Mouse (Mus musculus) forebrain, postnatal 0 days (tissue): ENCODE results near the gene Wdr83. TPM values are rescaled to one million over a fixed set of nuclear protein-coding genes. Genes with fewer than 3 reads are reported as not detected.

Experiments
- ATAC-seq: fragments of 200-750 bp; cut with Nextera tagmentation; 2 replicates; pipeline ENCODE4 v1.8.0; 2017; ENCODE audit warnings: mild to moderate bottlenecking, moderate library complexity
- DNase-seq: peaks from one replicate; pipeline ENCODE4 v3.0.0-alpha.2; 2015
- H3K27ac ChIP-seq: fragments of 300-500 bp; sonication (generic); 2 replicates; pipeline ENCODE4 v1.5.1; 2014; ENCODE audit warnings: low read depth, mild to moderate bottlenecking, antibody characterized with exemption, low read length, moderate library complexity, mixed read lengths
- H3K27me3 ChIP-seq: fragments of 300-500 bp; sonication (generic); 2 replicates; pipeline ENCODE4 v1.6.1; 2014; ENCODE audit warnings: mild to moderate bottlenecking, low read length, mixed read lengths; ENCODE audit not compliant: insufficient read depth
- H3K36me3 ChIP-seq: fragments of 300-500 bp; sonication (generic); 2 replicates; pipeline ENCODE4 v1.6.1; 2014; ENCODE audit warnings: mild to moderate bottlenecking, moderate library complexity; ENCODE audit not compliant: insufficient read depth
- H3K4me1 ChIP-seq: fragments of 300-500 bp; sonication (generic); 2 replicates; pipeline ENCODE4 v1.6.1; 2014; ENCODE audit warnings: antibody characterized with exemption; ENCODE audit not compliant: insufficient read depth
- H3K4me2 ChIP-seq: fragments of 300-500 bp; sonication (generic); 2 replicates; pipeline ENCODE4 v1.6.1; 2014; ENCODE audit warnings: low read depth, mild to moderate bottlenecking, moderate library complexity
- H3K4me3 ChIP-seq: fragments of 300-500 bp; sonication (generic); 2 replicates; pipeline ENCODE4 v1.5.1; 2014; ENCODE audit warnings: low read depth, low read length, mixed read lengths
- H3K9ac ChIP-seq: fragments of 300-500 bp; sonication (generic); 2 replicates; pipeline ENCODE4 v1.6.1; 2014; ENCODE audit warnings: mild to moderate bottlenecking
- H3K9me3 ChIP-seq: fragments of 300-500 bp; sonication (generic); 2 replicates; pipeline ENCODE4 v1.6.1; 2016; ENCODE audit warnings: low read length
- CTCF ChIP-seq: sonication (generic); IDR thresholded peaks from 2 replicates; pipeline ENCODE4 v1.5.1; 2016; ENCODE audit warnings: antibody characterized with exemption, control low read depth, low read depth
- WGBS: fragments of 180-500 bp; shearing (Covaris S2); extraction: QIAGEN DNeasy Blood & Tissue Kit; methylation state at CpG from one replicate; pipeline ENCODE4 v1.1.7; 2014; 5-methylcytosine and 5-hydroxymethylcytosine counted together
- polyA plus RNA-seq: library from polyadenylated mRNA; unstranded; fragments of >200 nt; fragmentation: Nextera tagmentation; extraction: Ambion mirVana; gene quantifications from 2 replicates; pipeline ENCODE4 v1.2.1, GENCODE M21; 2015
- total RNA-seq: library from RNA; depleted of rRNA; stranded (reverse); fragments of >200 nt; gene quantifications from 2 replicates; pipeline ENCODE4 v1.2.3, GENCODE M21; 2014

Wdr83 gene
- total and polyA plus RNA-seq, 2 experiments from 2014 or later = 22.1 to 37.2 TPM

DNA sequence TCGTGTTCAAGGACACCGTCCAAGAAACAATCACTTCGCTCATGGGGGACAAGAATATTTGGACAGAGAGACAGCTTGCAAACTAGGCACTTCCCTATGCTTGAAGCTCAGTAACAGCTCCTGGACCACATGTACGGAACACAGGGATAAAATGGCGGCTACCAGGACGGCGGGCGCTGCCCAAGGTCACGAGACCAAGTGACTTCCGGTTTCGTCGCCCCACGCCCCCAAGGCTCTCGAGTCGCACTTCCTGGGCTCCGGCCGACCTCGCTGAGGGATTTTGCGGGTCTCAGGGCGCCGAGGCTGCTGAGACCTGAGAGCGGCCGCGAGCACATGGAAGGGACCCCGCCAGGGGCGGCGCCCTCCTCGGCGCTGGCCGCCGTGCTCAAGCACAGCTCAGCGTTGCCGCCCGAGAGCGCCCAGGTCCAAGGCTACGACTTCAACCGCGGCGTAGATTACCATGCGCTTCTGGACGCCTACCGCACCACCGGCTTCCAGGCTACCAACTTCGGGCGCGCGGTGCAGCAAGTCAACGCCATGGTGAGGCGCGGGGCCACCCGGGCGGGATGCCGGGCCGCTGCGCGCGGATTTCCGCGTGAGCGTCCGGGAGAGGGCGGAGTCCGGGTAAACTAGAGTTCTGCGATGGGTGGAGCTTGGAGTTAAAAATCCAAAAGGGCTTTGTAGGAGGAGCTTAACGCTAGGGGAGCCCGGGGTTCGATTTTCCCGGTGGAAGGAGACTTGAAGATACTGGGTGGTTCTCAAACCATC, 9.4 kb downstream of the Wdr83 start, which contains the start of gene Dhps:
Gene Dhps, plus strand, starts transcription at position 244 of the 768 bp plus-strand sequence.
- H3K36me3 ChIP-seq = peaks cover 55% of the 10 kb centered on the region
- H3K4me2 ChIP-seq = peak within 1 kb of the TSS; percentile 69
- H3K9me3 ChIP-seq = no peaks in the 10 kb centered on the region
- peak; percentile 94 for DNase-seq
- peak within 1 kb of the TSS; percentile 94 for H3K27ac ChIP-seq
- no peak; the same call in 1 of the 2 replicates for TF ChIP-seq CTCF
- no peaks in the 10 kb centered on the region for H3K27me3 ChIP-seq
- ATAC-seq = peak; percentile 96
- peak within 1 kb of the TSS; percentile 85 for H3K9ac ChIP-seq
- WGBS = under 1% methylated on average over 67 of the region's 68 CpGs
- peaks cover 12% of the 10 kb centered on the region for H3K4me1 ChIP-seq
- H3K4me3 ChIP-seq = peak within 1 kb of the TSS; percentile 94

DNA sequence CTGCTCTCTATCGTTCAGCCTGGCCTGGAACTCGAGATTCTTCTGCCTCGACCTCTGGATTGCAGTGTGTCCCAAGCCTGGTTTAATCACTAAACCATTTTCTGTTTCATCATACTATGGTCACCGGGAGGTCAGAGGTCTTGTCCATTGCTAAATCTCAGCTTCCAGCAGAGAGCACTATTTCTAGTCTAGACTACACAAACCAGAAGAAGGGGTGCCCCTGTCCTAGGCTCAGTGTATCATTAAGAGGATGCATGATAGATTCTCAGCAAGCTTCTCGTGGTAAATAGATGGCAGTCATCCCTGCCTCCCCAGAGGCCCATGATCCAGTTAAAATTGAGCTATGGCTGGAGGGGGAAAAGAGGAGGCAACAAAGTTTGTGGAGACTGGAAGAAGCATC, 10.1 kb downstream of the Wdr83 start:
- TF ChIP-seq CTCF = no peak
- DNase-seq (no peak), ATAC-seq (no peak)
- H3K9ac ChIP-seq = peak overlapping the region; percentile 85
- H3K27ac ChIP-seq = peak overlapping the region; percentile 94
- H3K27me3 ChIP-seq = no peaks in the 10 kb centered on the region
- H3K4me3 ChIP-seq = peak overlapping the region; percentile 94
- H3K9me3 ChIP-seq = no peaks in the 10 kb centered on the region
- peaks cover 12% of the 10 kb centered on the region for H3K4me1 ChIP-seq
- WGBS = 84% methylated on average over 5 of the region's 5 CpGs
- H3K4me2 ChIP-seq = peak overlapping the region; percentile 69
- peaks cover 54% of the 10 kb centered on the region for H3K36me3 ChIP-seq

DNA sequence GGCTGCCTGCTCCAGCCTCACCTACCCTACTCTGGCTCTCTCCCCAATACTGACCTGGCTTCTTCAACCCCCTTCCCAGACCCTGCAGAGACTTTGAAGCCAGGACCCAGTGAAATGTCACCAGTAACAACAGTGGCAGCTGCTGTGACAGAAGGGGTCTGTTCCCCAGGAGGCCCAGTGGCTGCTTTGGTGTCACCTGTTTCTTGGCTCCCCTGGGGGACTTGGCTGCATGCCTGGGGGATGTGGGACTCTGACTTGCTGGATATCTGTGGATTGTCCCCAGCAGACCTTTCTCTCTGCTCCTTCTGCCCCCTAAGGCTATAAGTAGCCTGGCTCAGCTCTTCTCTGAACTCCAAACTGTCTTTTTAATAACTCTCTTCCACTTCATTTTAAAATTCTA, 13.1 kb downstream of the Wdr83 start, which contains the start of gene Gm5741:
Gene Gm5741, minus strand, starts transcription at position 1 of the 400 bp plus-strand sequence.
- Histone ChIP-seq H3K27me3 (no peaks in the 10 kb centered on the region), H3K36me3 (peaks cover 40% of the 10 kb centered on the region), H3K9ac (no peak within 1 kb of the TSS), H3K4me2 (no peak within 1 kb of the TSS), H3K4me1 (peaks cover 12% of the 10 kb centered on the region), H3K27ac (no peak within 1 kb of the TSS), H3K9me3 (no peaks in the 10 kb centered on the region), H3K4me3 (no peak within 1 kb of the TSS)
- TF ChIP-seq CTCF = no peak
- ATAC-seq = no peak
- DNase-seq = no peak

DNA sequence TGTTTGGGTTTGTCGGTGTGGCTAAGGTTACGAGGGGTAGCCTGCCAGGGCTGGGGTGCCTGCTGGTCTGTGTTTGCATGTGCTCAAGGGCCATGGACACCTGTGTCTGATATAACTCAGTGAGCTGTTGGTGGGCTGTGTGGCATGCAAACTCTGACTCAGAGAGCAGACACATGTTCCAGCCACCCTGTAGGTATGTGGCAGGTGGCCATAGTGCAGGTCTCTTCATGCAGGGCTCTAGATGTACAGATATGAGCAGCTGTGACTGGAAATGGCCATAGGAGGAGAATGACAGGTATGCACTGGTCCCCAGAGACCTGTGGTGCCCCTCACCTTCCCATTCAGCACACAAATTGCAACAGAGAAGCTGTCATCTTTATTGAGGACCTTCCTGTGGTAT, 14.0 kb downstream of the Wdr83 start:
- no peaks in the 10 kb centered on the region for H3K9me3 ChIP-seq
- no peak for DNase-seq
- H3K9ac ChIP-seq = no peak overlapping the region
- no peak overlapping the region for H3K4me3 ChIP-seq
- no peak for TF ChIP-seq CTCF
- peaks cover 6% of the 10 kb centered on the region for H3K4me1 ChIP-seq
- peaks cover 40% of the 10 kb centered on the region for H3K36me3 ChIP-seq
- no peak overlapping the region for H3K4me2 ChIP-seq
- no peaks in the 10 kb centered on the region for H3K27me3 ChIP-seq
- 95% methylated on average over 2 of the region's 2 CpGs for WGBS
- H3K27ac ChIP-seq = no peak overlapping the region
- ATAC-seq = no peak

DNA sequence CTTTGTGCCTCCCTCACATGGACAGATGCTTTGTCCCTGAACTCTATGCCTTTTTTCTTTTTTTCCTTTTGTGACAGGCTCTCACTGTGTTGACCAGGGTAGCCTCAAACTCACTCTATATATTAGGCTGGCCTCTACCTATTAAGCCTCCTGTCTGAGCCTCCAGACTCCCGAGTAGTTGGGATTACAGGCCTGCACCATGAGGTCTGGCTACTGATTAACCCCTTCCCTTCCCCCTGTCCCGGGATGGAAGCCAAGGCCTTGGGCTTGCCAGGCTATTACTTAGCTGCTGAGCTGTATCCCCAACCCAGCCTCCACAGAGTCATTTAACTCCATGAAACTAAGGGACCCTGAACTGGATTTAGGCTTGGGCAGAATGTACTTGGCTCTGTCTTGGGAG, 15.9 kb downstream of the Wdr83 start:
- Histone ChIP-seq H3K9ac (no peak overlapping the region), H3K36me3 (peaks cover 40% of the 10 kb centered on the region), H3K9me3 (no peaks in the 10 kb centered on the region), H3K27me3 (no peaks in the 10 kb centered on the region), H3K4me2 (no peak overlapping the region), H3K27ac (no peak overlapping the region), H3K4me1 (peaks cover 6% of the 10 kb centered on the region), H3K4me3 (no peak overlapping the region)
- WGBS = 39% methylated on average over 2 of the region's 2 CpGs
- no peak for TF ChIP-seq CTCF
- ATAC-seq (no peak), DNase-seq (no peak)

DNA sequence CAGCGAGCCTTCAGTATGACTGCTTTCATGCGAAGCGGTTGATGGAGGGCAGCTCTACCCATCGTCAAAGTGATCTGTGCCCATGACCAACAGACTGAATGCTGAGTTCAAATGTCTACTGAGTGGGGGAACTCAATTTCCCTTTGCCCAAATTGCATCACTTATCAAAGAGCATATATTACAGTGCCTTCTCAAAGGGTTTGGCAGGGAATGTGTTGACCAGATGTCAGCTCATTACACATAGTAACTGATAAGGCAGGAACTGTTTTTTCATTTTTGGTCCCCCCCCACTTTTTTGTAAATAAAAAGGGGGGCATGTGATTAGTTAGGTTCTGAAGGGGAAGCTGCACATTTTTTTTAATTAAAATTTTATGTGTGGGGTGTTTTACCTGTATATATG, 18.5 kb downstream of the Wdr83 start:
- peaks cover 6% of the 10 kb centered on the region for H3K4me1 ChIP-seq
- no peak overlapping the region for H3K27ac ChIP-seq
- no peak overlapping the region for H3K4me2 ChIP-seq
- WGBS = 98% methylated on average over 4 of the region's 4 CpGs
- no peaks in the 10 kb centered on the region for H3K27me3 ChIP-seq
- no peak overlapping the region for H3K9ac ChIP-seq
- ATAC-seq (no peak), DNase-seq (no peak)
- H3K9me3 ChIP-seq = no peaks in the 10 kb centered on the region
- no peak overlapping the region for H3K4me3 ChIP-seq
- H3K36me3 ChIP-seq = peaks cover 26% of the 10 kb centered on the region
- TF ChIP-seq CTCF = no peak

DNA sequence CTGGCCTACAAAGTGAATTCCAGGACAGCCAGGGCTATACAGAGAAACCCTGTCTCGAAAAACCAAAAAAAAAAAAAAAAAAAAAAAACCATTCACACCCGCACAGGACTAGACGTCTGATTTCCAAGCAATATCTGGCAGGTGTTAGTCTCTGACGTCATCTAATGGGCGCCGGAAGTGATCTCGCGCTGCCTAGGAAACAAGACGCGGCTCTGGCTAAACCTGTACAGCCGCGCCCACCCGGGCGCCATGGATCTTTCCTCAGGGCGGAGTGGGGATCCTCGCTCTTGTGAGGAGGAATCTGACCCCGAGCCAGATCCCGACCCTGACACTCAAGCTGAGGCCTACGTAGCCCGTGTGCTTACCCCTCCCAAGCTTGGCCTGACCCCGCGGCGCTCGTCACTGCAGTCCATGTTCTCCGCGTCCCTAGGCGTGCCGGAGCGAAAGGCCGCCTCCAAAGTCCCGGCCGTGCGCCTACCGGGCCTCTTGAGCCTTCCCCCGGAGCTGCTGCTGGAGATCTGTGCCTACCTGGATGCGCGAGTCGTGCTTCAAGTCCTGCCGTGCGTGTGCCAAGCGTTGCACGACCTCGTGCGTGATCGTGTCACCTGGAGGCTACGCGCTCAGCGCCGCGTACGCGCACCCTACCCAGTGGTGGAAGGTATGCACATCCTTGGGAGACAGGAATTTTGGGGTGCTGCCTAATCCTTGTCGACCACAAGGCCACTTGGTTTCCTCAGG, 21.1 kb downstream of the Wdr83 start, which contains the start of gene Fbxw9:
Gene Fbxw9, plus strand, starts transcription at position 177 of the 738 bp plus-strand sequence.
- ATAC-seq (peak; percentile 97), DNase-seq (peak; percentile 97)
- peaks cover 21% of the 10 kb centered on the region for H3K36me3 ChIP-seq
- peak within 1 kb of the TSS; percentile 78 for H3K9ac ChIP-seq
- 2% methylated on average over 52 of the region's 53 CpGs for WGBS
- no peaks in the 10 kb centered on the region for H3K9me3 ChIP-seq
- H3K4me1 ChIP-seq = peaks cover 6% of the 10 kb centered on the region
- H3K27ac ChIP-seq = peak within 1 kb of the TSS; percentile 76
- peak within 1 kb of the TSS; percentile 70 for H3K4me3 ChIP-seq
- 0 out of 2 replicates have a peak, but pooled peaks have one; percentile 8 for TF ChIP-seq CTCF
- no peaks in the 10 kb centered on the region for H3K27me3 ChIP-seq
- H3K4me2 ChIP-seq = peak within 1 kb of the TSS; percentile 83
